Mouse (Mus musculus) regulatory T cell (primary cell): ENCODE data around the gene 4930469K13Rik.

Experiments used
- in situ Hi-C: fragments of 300-600 bp; cut with MboI, MseI; formaldehyde crosslinking; loops from one replicate; pipeline ENCODE4 v1.15.1; 2025; ENCODE audit warnings: high pct_unique_total_duplicates

The 4930469K13Rik gene

DNA sequence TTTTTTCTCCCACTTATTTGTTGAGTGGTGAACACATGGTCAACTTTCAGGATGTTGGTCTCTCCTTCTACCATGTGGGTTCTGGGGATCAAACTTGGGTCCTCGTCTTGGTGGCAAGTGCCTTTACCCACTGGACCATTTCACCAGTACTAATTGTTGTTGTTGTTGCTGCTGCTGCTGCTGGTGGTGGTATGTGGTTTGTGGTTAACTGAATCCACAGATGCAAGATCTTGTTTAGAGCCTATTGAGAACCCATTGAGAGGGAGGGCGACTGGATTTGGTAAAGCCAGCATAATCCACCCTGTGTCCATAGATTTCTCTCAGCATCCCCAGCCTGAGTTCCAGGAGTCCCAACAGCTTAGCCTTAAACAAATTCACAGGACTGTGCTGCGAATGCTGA, 97.9 kb downstream of the 4930469K13Rik start:
- in situ Hi-C loops = loop anchor here (5.0 kb wide), 2 partner anchors 43 to 72 kb away; no protein-coding TSS in a partner anchor

DNA sequence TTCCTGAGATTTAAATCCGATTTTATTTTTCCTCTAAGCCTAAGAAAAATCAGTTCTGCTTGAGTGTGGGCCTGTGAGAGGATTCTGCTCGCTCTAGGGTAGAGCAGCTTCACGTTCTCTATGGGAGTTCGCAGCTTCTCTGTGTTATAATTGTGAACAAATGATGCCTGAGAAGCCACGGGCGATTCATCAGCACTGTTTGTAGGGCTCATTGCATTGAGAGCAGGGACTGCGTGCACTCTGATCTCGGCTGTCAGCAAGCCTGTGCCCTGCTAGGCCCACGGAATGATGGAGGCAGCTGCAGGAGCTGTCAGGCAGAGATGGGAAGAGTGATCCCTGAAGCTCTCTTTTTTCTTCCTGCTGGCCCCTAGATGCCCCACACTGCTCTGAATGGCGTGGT, 100.1 kb downstream of the 4930469K13Rik start:
- in situ Hi-C loops = no loop called here

DNA sequence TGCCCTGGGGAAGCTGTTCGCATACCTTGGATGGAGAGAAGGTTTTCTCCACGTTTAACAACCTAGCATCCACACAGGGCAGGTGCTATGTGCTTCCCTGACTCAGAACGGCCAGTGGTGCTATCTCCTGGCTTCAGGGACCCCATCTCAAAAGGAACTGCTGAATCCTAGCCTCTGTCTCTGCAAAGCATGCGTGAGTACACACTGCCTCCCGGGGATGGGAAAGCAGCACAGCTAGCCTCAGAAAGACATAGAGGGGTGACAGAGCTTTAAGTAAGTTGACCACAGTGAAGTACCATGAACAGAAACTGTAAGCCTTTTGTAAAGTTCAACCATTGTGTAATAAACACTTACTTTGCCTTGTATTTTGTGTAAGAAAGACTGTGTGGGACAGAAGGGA, 104.9 kb downstream of the 4930469K13Rik start:
- in situ Hi-C loops = no loop called here

DNA sequence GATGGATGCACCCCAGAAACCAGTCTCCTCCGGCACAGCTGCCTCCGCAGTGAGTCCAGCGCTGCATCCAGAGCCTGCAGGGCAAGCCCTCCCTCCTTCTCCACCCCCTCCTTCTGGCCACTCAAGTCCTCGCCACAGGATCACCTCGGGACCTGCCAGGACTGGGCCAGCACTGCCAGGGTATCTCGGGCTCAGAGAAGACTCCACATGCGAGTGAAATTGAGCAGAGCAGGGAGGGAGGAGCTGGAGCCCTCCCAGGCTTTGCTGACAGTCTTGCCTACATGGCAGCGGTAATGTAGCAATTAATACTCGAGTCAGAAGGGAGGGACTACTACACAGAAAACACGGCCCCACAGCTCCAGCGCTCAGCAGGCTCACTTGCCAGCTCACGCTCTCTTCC, 105.4 kb downstream of the 4930469K13Rik start, which contains the start of gene Kcnip1:
Gene Kcnip1 (minus strand): TSS at position 215 of the 400 bp plus-strand sequence.
- in situ Hi-C loops = no loop called here

DNA sequence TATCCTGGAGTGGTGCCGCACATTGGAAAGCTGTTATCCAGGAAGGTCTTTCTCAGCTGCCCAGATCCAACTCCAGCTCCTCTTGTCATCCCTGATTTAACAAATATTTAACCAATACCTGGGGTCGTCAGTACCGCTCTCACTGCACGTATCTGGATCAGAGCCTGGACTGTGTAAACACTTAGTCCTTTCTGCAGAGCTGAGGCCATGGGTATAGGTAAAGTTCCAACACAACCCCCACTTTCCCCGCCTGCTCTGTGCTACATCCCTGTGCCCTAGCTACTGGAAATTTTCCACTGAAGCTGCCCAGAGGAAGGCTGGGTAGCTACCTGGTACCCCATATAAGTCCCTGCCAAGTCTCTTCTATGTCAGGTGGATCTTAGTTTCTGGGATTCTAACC, 108.4 kb downstream of the 4930469K13Rik start:
- in situ Hi-C loops = no loop called here

DNA sequence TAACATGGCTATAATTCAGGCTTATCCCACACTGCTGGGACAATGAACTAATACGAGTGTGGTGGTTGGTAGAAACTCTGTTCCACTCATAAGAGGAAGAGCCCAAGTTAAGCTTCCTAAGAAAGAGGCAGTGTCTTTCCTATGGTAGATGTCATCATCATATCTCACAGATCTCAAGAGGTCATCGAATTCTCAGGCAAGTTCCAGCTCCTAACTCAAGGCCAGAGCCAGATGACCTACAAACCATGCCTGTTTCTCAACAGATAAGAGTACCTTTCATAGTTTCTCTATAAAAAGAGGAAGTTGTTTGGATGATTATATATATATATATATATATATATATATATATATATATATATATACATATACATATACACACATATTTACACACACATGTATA, 111.8 kb downstream of the 4930469K13Rik start:
- in situ Hi-C loops = no loop called here

DNA sequence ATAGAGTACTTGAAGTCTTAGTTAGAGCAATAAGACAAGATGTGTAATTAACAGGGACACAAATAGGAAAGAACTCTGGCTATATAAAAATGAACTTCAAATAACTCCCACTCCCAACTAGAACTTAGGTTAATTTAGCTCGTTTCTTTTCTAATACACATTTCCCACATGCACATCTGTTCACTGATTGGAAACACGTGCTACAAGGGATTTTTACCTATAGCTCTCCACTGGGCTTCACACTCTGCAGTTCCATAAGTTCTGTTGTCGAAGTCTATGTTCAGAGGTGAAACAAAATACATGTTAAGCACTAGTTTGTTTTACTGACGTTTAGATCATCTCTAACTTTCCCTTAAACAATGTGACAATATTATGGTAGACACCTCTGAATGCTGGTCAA, 118.2 kb downstream of the 4930469K13Rik start:
- in situ Hi-C loops = no loop called here

DNA sequence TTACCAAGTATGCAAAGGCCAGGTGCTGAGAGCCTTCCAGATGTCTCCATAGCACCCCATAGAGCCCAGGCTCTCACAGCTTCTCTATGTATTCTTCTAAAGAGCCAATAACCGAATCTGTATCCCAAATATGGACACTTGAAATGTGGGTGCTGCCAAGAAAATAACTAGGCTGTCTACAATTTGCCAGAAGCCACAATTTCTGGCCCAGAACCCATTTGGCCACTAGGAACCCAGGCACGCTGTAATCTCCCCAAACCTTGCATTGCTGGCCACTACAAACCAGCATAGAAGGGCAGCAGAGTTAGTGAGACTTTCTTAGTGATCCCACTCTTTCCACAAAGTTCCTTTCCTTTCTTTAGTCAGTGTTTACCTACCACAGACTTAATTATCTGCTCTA, 123.2 kb downstream of the 4930469K13Rik start:
- in situ Hi-C loops = loop anchor here (5.0 kb wide), 1 partner anchor 232 kb away; the partner anchor contains the start of gene Foxi1

DNA sequence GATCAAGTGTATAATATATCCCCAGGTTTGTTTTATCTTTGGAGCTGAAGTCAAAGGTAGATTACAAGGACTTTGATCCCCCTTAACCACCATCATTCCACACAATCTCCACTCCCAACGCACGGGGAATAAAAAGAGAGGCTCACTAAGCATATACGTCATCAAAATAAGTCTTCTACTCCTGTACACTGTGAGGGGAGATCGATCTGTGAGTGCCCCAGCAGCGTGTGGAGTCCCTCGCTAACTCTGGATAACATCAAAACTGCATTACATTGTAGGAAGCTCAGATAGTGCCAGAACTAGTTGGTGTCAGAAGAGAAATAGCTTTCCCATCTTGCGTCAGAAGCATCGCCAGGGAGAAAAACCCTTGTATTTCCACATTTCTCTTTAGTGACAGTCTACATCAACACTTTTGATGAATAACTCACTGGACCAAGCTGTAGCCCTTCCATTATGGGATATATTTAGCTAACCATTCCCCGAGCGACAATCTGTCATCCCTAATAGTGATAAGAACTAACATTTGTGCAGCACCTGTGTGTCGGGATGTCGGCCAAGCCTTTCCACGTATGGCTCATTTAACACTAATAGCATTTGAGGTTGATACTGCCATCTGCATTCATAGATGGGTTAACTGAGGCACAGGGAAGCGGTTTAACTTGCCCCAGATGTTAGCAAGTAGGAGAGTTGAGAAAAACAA, 123.9 kb downstream of the 4930469K13Rik start:
- in situ Hi-C loops = loop anchor here (5.0 to 25.0 kb wide), 2 partner anchors 233 to 738 kb away; partner anchors contain the start of gene Foxi1

DNA sequence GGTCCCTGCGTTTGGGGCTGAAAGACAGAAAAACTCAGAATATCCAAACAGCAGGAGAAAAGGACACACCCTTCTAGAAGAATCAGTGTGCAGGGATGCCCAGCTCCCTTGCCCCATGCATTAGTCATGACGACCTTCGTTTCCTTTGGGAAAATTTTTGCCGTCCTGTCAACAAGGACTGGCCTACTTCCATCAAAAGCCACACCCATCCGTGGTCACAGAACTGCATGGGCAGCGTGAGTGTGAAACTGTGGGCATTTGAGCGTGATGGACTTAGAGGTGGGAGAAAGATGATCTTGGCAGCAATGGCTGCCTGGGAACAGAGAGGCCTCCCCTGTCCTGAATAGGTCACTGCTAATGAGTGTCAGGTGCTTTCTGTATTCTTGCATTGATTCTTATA, 126.2 kb downstream of the 4930469K13Rik start:
- in situ Hi-C loops = loop anchor here (25.0 kb wide), 1 partner anchor 740 kb away; no protein-coding TSS in a partner anchor

DNA sequence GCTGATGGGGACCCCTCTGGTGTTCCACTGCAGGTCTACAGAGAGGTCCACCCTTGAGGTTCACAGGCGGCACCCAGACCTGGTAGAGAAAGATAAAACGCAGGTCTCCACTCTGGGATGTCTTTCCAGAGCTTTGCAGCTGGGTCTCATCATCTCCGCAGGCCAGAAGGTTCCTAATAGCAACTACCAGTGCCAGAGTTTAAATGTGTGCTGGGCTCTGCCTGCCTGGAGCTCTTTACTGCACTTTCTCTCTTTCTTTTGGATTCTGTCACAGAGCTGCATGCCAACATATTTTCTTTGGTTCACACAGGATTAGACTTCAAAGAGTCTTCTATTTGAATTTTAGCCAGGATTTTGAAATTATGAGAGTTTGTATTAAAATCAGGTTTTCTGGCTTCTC, 129.2 kb downstream of the 4930469K13Rik start:
- in situ Hi-C loops = loop anchor here (25.0 kb wide), 1 partner anchor 743 kb away; no protein-coding TSS in a partner anchor

DNA sequence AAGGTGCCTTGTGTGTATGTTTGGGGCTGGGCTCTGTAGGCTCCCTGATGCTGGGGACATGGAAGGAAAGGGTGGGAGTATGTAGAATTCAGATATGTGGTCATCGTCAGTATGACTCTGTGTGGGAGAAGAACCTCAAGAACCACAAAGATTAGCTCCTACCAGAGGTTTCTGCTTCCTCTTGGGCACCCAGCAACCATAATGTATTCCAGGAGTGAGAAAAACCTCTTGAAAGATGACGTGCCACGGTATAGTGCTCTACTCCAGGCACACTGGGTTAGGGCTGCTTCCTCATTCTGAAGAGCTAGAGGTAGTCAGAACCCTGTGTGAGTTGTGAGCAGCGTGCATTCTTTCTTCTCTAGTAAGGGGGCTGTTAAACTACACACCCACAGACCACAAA, 130.6 kb downstream of the 4930469K13Rik start:
- in situ Hi-C loops = loop anchor here (25.0 kb wide), 1 partner anchor 745 kb away; no protein-coding TSS in a partner anchor

DNA sequence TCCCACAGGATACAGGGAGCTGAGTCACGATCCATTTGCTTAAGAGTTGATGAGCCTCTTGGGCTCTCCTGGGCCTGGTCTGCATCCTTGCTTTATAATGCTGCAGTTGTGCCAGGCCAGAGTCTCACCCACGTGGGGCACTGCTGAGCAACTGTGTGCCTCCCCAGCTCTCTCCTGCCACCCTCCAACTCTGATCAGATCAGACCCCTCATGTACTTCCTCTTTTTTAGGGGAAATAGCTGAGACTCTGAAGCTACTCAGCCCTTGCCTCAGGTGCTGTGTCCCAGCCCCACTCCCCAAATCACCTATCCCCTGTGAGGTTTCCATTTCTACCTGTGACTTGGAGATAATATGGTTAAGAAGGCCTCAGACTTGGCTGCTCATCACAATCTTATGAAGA, 133.0 kb downstream of the 4930469K13Rik start:
- in situ Hi-C loops = loop anchor here (25.0 kb wide), 1 partner anchor 747 kb away; no protein-coding TSS in a partner anchor

DNA sequence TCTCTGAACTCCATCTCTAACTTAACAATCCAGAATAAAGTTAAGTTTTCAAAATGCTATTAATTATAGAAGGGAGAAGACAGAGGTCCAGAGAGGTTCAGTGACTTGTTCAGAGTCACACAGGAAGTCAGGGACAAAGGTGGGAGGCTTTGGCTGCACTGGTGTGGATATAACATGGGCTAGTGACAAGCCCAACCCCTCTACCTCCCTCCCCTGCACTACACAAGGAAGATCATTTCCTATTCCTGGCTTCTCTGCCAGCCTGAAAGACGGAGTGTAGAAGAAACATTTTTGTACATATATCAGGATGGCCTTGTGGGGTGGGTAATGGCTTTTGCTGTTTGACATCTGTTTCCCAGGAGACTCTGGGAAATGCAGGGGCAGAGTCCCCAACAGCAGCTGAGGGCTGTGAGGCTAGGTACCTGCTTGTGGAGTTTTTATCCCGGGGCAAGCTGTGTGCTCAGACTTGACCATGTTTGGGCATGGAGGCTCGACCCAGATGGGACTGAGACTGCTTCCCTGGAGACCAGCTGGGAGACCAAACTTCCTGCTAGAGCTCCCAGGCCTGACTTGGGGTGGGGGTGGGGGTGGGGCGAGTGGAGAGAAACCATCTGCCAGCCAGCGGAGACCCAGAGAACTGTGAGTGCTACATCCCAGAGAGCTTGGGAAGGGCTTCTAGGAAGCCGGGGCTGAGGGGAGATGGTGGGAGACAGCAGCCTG, 135.5 kb downstream of the 4930469K13Rik start, which contains the start of gene Kcnmb1:
Gene Kcnmb1 (plus strand): TSS at position 326 of the 720 bp plus-strand sequence.
- in situ Hi-C loops = loop anchor here (25.0 kb wide), 1 partner anchor 749 kb away; no protein-coding TSS in a partner anchor

DNA sequence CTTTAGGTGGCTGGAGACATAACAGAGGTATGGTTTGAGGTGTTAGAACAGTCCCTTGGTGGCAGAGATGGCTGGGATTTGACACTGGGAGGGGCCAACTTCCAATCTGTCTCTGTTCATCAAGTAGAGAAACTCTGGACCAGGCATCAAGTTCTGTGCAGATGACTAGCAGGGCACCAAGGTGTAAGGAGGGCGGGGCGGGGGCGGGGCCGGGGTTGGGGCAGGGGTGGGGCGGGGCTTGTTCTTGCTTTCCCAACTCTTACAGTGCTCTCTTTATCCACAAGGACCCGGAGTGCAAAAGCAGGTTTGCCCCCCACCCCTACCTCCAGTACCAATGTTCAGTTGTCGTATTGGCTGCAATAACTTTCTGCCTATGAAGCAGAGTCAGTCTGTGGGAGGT, 136.2 kb downstream of the 4930469K13Rik start:
- in situ Hi-C loops = loop anchor here (25.0 kb wide), 1 partner anchor 750 kb away; no protein-coding TSS in a partner anchor

DNA sequence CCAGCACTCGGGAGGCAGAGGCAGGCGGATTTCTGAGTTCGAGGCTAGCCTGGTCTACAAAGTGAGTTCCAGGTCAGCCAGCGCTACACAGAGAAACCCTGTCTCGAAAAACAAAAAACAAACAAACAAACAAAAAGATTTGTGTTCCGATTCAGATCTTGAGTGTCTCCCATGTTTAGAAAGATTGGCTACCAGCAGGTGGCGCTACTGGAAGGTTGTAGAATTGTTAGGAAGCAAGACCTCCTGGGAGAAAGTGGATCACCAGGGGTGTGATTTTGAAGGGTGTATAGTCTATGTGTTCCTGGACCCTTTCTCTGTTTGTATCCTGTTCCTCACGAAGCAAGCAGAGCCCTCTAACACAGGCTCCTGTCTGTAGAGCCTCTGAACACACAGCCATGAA, 139.6 kb downstream of the 4930469K13Rik start:
- in situ Hi-C loops = loop anchor here (5.0 to 25.0 kb wide), 3 partner anchors 44 to 754 kb away; no protein-coding TSS in a partner anchor

DNA sequence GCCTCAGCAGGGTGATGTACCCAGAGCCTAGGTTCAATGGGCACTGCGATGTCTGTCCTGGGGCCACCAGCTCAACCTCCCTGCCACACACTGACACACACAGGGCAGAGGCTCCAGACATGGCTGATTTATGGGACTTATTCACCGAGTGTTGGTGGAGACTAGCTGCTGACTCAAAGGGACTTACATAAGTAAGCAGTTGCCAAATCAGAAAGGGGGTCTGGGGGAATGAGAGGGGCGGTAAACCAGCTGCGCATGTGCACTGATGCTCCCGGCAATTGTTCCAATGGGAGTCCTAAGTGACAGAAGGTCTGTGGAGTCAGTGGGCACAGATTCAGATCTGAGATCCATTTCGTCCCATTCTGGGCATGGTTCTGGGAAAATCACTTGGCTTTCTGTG, 140.8 kb downstream of the 4930469K13Rik start:
- in situ Hi-C loops = loop anchor here (5.0 to 25.0 kb wide), 3 partner anchors 45 to 755 kb away; no protein-coding TSS in a partner anchor

DNA sequence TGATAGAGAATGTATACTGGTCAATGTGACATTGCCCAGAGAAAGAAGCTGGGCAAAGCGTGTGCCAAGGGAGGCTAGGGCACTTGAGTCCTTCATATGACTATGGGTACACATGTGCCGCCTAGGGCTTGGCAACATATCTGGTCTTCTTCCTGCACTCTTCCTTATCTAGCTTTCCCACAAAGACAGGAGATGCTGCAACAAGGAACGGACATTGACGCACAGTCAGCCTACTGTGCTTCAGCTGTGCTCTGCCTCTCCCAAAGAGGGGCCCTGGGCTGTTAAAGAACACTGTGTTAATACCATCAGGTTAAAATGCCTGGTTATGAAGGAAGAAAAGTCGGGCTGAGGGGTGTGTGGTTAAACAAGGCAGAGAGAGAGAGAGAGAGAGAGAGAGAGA, 141.7 kb downstream of the 4930469K13Rik start:
- in situ Hi-C loops = loop anchor here (5.0 to 25.0 kb wide), 3 partner anchors 46 to 756 kb away; no protein-coding TSS in a partner anchor

DNA sequence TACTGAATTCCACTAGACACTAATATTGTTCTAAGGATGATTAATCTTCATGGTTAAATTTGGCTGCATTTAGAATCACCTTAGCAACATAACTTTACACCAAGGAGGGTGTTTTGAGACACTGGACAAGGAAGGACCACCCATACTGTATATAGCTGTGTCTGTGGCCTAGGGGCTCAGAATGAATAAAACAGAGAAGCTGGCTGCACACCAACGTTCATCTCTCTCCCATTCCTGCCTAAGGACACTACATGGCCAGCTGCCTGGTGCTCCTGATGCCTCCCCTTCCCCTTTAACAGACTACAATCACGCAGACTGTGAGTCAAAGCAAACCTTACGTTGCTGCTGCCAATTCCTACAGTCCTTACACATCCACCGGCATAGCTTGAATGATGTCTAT, 142.4 kb downstream of the 4930469K13Rik start:
- in situ Hi-C loops = loop anchor here (5.0 to 25.0 kb wide), 3 partner anchors 46 to 756 kb away; no protein-coding TSS in a partner anchor

DNA sequence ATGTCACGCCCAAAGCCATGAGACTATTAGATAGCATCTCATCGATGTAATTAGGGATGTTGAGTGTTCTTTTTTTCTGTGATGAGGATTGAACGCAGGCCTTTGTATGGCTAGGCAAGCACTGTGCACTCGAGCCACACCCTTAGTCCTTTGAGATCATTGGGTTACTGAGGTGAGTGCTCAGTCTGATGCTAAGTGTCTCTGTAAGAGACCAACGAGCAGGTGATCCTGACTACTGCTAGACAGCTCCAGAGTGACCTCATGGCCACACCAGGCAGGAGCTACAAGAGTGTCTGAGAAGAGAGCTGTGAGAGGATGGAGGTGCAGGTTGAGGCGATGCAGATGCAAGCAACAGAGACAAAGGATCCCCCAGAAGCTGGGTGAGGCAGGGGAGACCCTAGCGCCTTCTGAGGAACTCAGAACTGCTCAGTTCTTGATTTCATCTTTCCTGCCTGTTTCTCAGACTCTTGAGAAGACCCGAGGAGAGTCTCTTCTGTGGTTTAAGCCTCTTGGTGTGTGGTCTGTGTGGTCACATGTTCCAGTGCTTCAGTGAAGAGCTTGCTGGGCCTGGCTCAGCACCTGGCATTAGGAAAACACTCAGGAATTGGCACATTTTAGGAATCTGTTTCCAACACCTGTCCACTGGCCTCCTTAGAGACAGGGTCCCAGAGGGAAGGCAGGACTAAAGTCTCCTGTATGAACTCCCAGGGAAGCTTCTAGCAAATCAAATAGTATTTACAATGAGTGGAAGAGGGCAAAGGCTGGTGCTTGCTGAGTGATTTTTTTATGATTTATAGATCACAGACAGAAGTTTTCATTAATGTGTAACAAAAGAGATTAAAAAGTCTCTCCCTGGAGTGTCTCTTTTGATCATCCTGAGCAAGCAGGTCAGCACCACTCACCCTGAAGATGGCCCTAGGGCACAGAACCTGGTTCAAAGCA, 146.4 kb downstream of the 4930469K13Rik start:
- in situ Hi-C loops = loop anchor here (10.0 to 25.0 kb wide), 2 partner anchors 263 to 760 kb away; no protein-coding TSS in a partner anchor

DNA sequence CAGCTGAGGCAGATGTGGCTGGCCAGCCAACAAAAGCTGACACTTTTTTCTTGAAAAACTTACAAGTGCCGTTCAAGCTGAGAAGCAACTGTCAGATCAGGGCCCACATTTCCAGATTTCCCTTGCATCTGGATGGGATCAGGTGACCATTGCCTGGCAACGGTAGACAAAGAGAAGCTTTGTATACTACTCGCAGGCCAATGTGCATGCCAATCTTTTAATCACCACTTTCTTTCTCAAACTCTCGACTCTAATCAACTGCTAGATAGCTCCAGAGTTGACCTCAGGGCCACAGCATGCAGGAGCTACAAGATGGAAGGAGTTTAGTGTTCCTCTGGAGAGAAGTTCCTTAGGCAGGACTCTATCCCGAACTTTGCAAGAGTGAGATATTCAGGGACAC, 147.2 kb downstream of the 4930469K13Rik start:
- in situ Hi-C loops = loop anchor here (10.0 to 25.0 kb wide), 2 partner anchors 264 to 761 kb away; no protein-coding TSS in a partner anchor
